Mouse (Mus musculus) thymus, postnatal 36 days (tissue): ENCODE data around the gene Gsg1.
A peak's percentile ranks its signal among the peaks of the same experiment; 100 is the strongest.

Source experiments
- DNase-seq, 2 experiments: peaks; one replicate each; pipeline ENCODE4 v3.0.0; 2022; ENCODE audit warnings: mixed read lengths in 2 of 2

Gsg1 gene

GRCm38 (mm10) chr6:135260435-135260834, 6.3 kb upstream of the Gsg1 start:
- DNase-seq, result no peak

DNA sequence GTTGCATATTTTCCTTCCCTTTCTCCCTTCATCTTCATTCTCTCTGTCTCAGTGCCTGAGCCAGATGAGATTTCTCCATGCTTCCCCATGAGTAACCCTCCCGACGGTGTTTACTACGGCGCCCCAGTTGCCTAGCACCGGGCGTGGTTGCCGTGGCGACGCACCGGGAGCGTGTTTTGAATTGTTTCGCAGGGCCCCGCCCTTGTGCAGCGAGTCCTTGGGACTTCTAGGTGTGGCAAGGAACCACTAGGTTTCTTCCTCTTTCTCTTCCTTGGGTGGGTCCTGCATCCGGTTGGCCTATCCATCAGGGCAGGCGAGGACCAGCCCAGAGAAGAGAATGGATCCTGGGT, 1.4 kb downstream of the Gsg1 start:
- DNase-seq, result peak; percentile 65 to 76

DNA sequence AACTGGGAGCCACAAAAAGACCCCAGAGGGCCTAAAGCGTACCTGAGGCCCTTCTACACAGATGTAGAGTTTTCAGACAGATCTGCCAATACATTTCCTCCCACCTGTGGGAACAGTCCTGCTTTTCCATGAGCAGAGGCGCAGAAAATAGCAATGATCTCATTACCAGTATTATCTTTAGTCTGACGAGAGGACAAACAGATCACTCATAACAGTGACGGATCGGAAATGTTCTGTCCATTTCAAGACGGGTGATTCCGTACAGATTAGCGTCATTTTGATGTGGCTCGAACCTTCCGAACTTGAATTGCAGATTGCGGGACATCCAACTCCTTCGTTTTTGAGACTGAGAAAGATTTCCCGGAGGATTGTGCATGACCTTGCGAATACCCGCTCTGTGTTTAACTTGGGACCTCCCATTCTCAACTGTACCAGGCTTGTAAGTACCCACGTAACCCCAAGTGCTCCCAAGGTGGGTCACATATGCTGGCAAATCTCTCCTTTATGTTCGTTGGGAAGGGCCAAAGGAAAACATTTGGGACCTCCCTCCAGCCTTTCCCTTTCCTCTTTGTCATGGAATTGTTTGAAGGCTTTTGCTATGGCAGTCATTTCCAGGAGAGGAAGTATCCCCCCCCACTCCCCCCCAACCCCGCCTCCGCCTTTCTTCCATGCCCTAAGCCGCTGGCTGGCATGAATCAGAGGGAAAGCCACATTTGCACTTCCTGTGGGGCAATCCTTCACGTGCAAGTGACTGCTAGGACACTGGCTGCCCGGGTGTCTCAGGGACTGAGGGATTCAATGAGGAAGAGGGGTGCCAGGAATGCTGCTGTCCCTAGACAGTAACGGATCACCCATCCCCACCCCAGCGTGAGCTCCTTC, 2.1 kb downstream of the Gsg1 start:
- no peak for DNase-seq

DNA sequence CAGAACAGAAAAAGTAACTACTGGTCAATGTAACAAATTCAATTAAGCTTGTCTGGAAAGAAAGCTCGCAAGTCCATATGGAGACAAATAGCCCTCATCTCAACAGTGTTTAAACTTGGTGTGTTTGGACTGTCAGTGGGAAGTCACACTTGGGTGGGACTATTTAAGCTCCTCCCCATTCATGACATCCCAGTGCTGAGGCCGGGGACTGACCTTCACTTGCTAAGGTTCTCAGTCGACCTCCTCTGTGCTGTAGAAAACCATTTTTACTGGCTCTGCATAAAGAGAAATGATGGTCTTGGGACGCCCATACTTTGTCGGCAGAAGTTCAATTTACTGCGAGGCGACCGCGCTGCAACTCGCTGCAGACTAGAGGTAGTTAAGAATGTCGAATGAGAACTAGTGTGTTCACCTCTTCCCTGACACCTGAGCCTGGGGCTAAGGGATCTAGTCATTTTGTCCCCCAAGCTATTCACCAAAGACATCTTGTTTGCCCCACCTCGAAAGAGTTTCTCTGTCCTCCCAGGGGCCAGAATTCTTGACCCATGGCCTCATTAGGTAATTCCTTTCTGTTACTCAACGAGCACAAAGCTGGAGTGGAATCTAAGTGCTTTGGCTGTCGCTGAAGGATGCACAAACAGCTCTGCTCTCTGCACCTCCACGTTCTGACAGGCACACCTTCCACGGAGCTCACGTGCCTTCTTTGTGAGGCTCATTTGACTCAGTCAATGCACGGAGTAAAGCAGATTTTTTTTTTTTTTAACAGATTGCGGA, 3.0 kb downstream of the Gsg1 start:
- DNase-seq, result no peak

- peak; percentile 55 to 62 for DNase-seq
Observed at GRCm38 (mm10) chr6:135249846-135250531, 4.2 kb downstream of the Gsg1 start.

- no peak for DNase-seq
Observed at GRCm38 (mm10) chr6:135247861-135248260, 6.3 kb downstream of the Gsg1 start.

- no peak for DNase-seq
Observed at GRCm38 (mm10) chr6:135245586-135245985, 8.6 kb downstream of the Gsg1 start.

DNA sequence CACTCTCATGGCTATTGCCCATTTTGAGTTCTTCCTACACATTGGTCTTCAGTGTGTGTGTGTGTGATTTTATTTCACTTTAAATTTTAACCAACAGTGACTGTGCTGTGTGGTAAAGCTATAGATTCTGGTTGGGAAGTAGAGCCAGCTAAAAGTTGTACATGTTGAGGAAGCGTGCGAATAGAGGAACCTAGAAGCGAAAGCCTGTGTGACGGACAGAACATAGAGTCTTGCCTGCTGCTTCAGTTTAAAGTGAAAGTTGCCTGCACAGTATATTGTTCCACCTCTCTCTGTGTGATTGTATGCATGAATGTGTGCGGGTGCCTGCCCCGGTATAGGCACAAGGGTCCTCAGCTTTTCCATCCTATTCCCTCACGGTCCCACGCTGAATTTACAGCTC, 13.8 kb downstream of the Gsg1 start:
- no peak for DNase-seq

DNA sequence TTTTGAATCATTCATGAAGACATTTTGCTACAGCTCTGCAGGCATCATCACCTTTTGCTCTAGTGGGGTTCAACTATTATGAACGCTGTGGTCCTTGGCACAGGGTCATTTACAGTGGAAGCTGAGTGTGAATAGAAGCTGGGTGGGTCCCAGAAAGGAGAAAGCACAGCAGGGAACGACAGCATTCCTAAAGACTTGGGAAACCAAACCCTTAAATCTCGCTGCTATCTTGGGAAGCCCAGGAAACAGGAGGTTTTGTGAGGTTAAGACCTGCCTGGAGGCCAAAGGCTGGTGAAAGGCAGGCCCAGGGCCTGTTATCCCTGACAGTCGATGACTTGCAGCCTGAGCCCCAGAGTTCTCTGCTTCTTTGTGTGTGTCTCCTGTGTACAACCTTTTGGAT, 15.9 kb downstream of the Gsg1 start:
- no peak for DNase-seq

DNA sequence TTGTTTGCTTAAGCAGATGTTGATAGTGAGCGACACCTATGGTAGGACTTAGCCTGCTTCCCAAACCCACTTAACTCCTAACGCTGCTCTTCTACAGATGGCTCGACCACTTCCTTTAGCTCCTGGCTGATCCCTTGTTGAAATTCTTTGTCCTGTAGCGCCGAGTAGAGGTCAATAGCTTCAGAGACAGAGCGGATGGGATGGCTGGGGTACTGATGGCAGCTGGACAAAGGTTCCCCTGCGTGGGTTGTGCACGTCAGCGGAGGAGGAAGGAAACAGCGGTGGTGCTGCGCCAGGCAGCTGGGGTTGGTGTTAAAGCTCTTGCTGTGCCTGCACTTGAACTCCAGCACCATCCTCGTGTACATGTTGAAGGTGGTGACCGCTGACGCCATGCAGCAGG, 16.8 kb downstream of the Gsg1 start:
- DNase-seq, result peak; percentile 53 to 58

DNA sequence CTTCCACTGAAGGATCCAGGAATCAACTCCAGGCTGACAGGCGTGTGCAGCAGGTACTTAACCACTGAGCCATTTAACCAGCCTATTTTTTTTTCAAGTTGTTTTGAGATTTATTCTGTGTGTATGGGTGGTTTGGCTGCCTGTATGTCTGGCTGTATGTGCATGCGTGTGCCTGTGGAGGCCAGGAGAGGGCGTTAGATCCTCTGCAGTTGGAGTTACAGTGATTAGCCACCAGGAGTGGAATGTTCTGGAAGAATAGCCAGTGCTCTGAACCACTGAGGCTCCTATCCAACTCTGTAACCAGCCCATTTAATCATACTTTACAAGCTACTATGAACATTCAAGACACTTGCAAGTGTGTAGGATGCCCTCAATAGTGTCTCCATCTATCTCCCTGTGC, 17.6 kb downstream of the Gsg1 start:
- DNase-seq, result no peak

DNA sequence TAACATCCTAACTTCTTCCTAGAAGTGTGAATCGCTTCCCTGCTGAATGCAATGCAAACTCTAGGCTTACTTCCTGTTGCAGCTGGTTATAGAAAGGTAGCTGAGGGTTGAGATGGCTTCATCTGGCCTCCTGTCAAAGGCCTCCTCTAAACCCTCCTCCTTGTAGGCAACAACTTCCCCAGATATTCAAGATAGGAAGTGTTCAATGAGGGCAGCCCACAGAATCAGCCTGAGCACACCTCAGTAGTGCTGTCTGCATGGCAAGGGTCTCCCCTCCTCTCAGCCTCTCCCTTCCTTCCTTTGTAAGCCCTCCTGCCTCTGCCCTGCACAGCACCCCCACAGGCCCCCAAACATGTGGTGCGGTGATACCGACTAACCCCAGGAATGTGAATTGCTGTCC, 18.4 kb downstream of the Gsg1 start:
- DNase-seq, result peak in 1 of 2 experiments; percentile 30

DNA sequence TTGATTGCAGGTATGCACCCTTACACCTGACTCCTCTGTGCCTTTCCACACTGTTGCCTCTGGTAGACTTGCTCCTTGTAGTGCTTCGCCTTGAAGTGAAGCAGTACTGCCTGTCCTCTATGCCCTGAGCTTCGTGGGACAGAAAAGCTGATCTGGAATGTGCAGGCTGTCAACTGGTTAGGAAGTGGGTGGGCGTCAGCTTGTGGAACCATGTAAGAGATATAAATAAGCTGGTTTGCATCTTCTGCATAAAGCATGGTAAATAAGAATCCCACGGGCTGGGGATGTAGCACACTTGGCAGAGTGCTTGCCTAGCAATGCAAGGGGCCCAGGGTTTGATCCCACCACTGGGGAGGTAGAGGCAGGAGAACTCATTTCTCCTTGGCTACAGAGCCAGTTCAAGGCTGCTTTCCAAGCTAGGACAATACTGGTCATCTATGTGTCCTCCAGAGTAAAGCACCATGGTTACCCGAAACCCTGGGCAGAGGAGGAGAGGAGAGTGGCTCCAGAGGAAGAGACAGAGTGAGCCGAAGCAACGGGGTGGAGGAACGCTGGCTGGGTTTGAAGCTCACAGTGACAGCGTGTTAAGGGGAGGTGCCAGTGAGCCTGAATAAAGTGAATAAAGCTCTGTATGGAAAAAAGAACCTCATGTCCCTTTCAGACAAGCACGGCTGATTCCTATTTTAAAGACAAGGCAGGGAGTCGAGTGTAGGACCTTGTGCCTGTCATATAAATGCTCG, 21.5 kb downstream of the Gsg1 start:
- DNase-seq, result no peak

GRCm38 (mm10) chr6:135230586-135230985, 23.6 kb downstream of the Gsg1 start:
- DNase-seq, result no peak

DNA sequence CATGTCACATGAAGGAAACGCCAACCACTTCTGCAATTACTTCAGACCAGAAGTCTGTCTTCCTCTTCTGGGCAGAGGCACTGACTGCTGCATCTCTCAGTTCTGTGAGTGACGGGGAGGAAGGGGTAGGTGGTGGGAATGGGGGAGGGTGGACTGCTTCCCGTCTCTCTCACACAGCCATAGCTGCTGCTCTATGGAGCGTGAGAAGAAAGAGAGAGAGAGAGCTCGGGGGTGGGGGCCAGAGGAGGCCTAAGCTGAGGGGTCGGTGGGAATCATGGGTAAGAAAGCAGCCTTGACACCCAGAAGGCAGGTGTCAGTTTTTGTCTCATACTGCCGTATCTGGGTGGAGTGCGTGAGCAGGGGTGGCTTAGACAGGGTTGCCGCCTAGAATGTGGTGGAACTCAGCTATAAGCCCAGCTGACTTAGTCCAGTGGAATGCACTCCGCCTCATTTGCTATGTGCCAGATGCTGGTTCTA, 25.6 kb downstream of the Gsg1 start:
- peak in 1 of 2 experiments; percentile 38 for DNase-seq

DNA sequence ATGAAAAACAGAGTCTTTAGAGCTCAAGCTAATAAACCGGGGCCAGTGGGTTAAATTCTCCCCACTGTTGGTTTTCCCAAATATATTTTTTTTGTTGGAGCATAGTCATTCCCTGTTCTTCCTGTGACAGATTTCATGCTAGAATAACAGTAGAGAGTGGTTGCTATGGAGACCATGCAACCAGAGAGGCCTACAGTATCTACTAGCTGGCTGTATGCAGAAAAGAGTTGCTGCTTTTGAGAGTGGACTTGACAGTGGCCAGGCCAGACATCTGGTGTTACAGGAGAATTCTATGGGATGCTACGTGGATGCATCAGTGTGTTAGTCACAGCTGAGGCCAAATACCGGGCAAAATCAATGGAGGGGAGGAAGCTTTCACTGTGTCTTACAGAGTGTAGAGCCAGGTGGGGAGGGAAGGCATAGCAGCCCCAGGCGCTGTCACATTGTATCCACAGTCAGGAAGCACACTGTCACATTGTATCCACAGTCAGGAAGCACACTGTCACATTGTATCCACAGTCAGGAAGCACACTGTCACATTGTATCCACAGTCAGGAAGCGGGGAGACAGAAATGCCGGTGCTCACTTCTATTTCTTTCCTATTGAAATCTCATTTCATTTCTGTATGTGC, 30.2 kb downstream of the Gsg1 start:
- no peak for DNase-seq

GRCm38 (mm10) chr6:135219916-135220315, 34.2 kb downstream of the Gsg1 start:
- no peak for DNase-seq

DNA sequence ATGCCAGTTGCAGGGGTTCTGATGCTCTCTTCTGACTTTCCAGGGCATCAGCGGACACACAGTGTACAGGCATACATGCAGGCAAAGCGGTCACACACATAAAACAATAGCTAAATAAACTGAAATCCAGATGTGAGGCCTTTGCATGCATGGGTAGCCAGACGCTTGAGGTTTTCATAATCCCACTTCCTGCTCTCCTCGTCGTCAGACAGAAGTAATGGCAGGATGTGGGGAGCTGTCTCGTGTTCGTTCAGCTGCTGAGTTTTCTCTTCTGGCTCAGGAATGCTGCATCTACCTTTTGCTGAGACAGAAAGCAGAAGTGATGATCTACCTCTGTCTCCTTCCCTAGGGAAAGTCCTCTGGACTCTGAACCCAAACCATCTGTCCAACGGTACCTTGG, 35.8 kb downstream of the Gsg1 start:
- peak; percentile 54 to 65 for DNase-seq

GRCm38 (mm10) chr6:135212666-135213065, 41.5 kb downstream of the Gsg1 start:
- DNase-seq, result no peak

- DNase-seq, result no peak
Observed at GRCm38 (mm10) chr6:135211169-135211568, 43.0 kb downstream of the Gsg1 start.

GRCm38 (mm10) chr6:135206909-135207308, 47.2 kb downstream of the Gsg1 start:
- no peak for DNase-seq

- DNase-seq, result no peak
Observed at GRCm38 (mm10) chr6:135205802-135206201, 48.3 kb downstream of the Gsg1 start.
